Mouse (Mus musculus) heart, embryonic 16.5 days (tissue): ENCODE data around the gene Ddah1. TPM values are rescaled to one million over a fixed set of nuclear protein-coding genes. Genes with fewer than 3 reads are reported as not detected.

ENCODE experiments used
- ATAC-seq: fragments of 200-750 bp; cut with Nextera tagmentation; replicated peaks from 2 replicates; pipeline ENCODE4 v1.8.0; 2017; ENCODE audit warnings: moderate number of reproducible peaks; ENCODE audit not compliant: insufficient read depth, low FRiP score; ENCODE audit errors: extremely low read depth
- H3K27ac ChIP-seq: fragments of 300-500 bp; sonication (generic); 2 replicates; pipeline ENCODE4 v1.5.1; 2014; ENCODE audit warnings: mild to moderate bottlenecking, low read length, control low read depth, moderate library complexity
- H3K27me3 ChIP-seq: fragments of 300-500 bp; sonication (generic); 2 replicates; pipeline ENCODE4 v1.6.1; 2014; ENCODE audit warnings: low read length, mixed read lengths; ENCODE audit not compliant: control insufficient read depth, insufficient read depth
- H3K36me3 ChIP-seq: fragments of 300-500 bp; sonication (generic); 2 replicates; pipeline ENCODE4 v1.6.1; 2014; ENCODE audit not compliant: control insufficient read depth, insufficient read depth
- H3K4me1 ChIP-seq: fragments of 300-500 bp; sonication (generic); 2 replicates; pipeline ENCODE4 v1.6.1; 2014; ENCODE audit warnings: low read length, mixed read lengths; ENCODE audit not compliant: control insufficient read depth, insufficient read depth
- H3K4me2 ChIP-seq: fragments of 300-500 bp; sonication (generic); 2 replicates; pipeline ENCODE4 v1.6.1; 2014; ENCODE audit warnings: low read depth, mild to moderate bottlenecking, control low read depth, low read length
- H3K4me3 ChIP-seq: fragments of 300-500 bp; sonication (generic); 2 replicates; pipeline ENCODE4 v1.5.1; 2014; ENCODE audit warnings: mild to moderate bottlenecking, control low read depth, low read length
- H3K9ac ChIP-seq: fragments of 300-500 bp; sonication (generic); 2 replicates; pipeline ENCODE4 v1.6.1; 2014; ENCODE audit warnings: low read length, control low read depth
- H3K9me3 ChIP-seq: fragments of 300-500 bp; sonication (generic); replicated peaks from 2 replicates; pipeline ENCODE4 v1.6.1; 2016; ENCODE audit warnings: low read length; ENCODE audit not compliant: control insufficient read depth
- WGBS: fragments of 180-500 bp; shearing (Covaris S2); extraction: QIAGEN DNeasy Blood & Tissue Kit; methylation state at CpG from one replicate; pipeline ENCODE4 v1.1.7; 2014; 5-methylcytosine and 5-hydroxymethylcytosine counted together
- polyA plus RNA-seq: library from polyadenylated mRNA; unstranded; fragments of >200 nt; fragmentation: Nextera tagmentation; extraction: Ambion mirVana; gene quantifications from 2 replicates; pipeline ENCODE4 v1.2.1, GENCODE M21; 2015

Gene Ddah1
- polyA plus RNA-seq, 1 experiment from 2014 or later, result 17.4 TPM

- Histone ChIP-seq H3K4me1 (peaks cover 17% of the 10 kb centered on the region), H3K4me2 (peak overlapping the region; percentile 81), H3K9me3 (no peaks in the 10 kb centered on the region), H3K36me3 (peaks cover 2% of the 10 kb centered on the region; the same call in 1 of the 2 replicates), H3K27ac (no peak overlapping the region), H3K27me3 (no peaks in the 10 kb centered on the region), H3K9ac (peak overlapping the region; percentile 94), H3K4me3 (peak overlapping the region; percentile 95)
- WGBS, result 52% methylated on average over 5 of the region's 5 CpGs
- no peak for ATAC-seq
Measured at GRCm38 (mm10) chr3:145925506-145925905, 167.0 kb downstream of the Ddah1 start.

DNA sequence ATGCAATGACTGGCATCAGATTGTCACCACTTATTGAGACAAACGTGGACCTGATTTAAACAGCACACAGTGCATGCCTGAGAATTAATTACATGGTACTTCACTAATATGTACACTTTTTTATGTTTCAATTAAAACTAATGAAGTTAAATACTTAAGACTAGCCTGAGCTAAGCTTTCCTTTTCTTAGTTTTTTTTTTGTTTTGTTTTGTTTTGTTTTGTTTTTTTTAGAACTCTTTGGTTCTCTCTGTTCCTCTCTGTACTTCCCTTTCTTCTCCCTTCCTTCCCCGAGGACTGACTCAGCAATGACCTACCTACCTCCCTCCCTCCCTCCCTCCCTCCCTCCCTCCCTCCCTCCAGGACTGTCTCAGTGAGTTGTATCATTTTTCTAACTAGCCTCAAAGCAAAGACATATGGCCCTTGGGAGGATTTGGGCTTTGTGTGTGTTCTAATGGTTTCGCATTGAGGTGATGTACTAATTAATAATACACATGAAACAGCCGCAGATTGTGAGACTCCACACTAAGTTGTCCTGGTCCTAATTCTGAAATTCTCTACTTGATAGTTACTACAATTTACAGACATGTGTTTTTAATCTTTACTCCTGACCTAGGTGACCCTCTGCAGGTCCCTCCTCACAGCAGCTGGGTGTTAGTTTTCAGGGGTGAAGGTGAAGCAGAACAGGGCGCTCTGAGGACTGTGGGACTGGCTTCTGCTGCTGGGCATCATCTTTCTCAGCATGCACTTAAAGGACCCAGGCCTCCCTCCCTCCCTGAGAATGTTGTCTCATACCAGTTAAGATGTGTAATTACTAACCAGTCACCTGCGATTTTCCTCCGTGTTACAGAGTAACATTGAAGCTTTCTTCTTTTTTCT, 171.3 kb downstream of the Ddah1 start:
- Histone ChIP-seq H3K4me1 (peaks cover 11% of the 10 kb centered on the region), H3K9ac (no peak overlapping the region), H3K9me3 (no peaks in the 10 kb centered on the region), H3K4me2 (no peak overlapping the region), H3K36me3 (peaks cover 21% of the 10 kb centered on the region), H3K27me3 (no peaks in the 10 kb centered on the region), H3K27ac (no peak overlapping the region), H3K4me3 (no peak overlapping the region)
- ATAC-seq, result no peak
- WGBS, result 72% methylated on average over 7 of the region's 7 CpGs

GRCm38 (mm10) chr3:145933845-145934244, 175.4 kb downstream of the Ddah1 start:
- ATAC-seq, result no peak

DNA sequence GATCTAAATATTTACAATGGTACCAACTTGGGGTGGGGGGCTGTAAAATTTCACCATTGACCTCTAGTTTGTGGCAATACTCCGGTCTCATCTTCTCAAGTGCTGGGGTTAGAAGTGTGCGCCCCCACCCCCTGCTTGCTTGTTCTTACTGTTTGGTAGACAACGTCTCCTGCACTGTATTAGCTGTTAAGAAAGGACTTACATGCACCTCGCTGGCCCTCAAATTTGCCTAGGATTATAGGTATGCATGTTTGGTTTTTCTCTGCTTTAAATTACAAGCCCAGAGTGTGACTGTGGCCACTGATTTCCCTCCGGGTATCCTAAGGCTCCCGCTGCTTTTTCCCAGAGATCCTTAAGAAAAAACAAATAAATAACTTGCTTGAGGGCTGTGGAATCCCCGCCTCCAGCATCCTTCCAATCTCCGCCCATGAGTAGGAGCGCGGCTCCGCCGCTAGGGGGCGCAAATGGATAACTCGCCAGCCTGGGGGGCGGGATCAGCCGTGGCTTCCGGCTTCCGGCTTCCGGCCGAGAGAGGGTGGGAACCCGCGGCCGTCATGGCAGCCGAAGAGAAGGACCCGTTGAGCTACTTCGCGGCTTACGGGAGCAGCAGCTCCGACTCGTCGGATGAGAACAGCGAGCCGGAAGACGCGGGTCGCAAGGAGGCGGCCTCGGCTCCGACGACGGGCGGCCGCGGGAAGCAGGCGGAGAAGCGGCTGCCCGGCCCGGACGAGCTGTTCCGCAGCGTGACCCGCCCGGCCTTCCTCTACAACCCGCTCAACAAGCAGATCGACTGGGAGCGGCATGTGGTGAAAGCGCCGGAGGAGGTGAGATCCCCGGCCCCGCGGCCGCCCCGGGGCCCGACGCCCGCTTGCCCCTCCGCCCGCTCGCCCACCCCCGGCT, 179.3 kb downstream of the Ddah1 start, which contains the start of gene 2410004B18Rik:
Gene 2410004B18Rik (plus strand): TSS at position 510 of the 900 bp plus-strand sequence.
- Histone ChIP-seq H3K36me3 (peaks cover 12% of the 10 kb centered on the region), H3K9ac (peak within 1 kb of the TSS; percentile 86), H3K9me3 (no peaks in the 10 kb centered on the region), H3K27ac (peak within 1 kb of the TSS; percentile 77), H3K27me3 (no peaks in the 10 kb centered on the region), H3K4me1 (peaks cover 21% of the 10 kb centered on the region), H3K4me3 (peak within 1 kb of the TSS; percentile 92), H3K4me2 (peak within 1 kb of the TSS; percentile 84)
- 1% methylated on average over 56 of the region's 70 CpGs for WGBS
- peak; percentile 91 for ATAC-seq

More at GRCm38 (mm10) chr3:145933845-145934244, 175.4 kb downstream of the Ddah1 start:
- Histone ChIP-seq H3K9ac (no peak overlapping the region), H3K27ac (no peak overlapping the region), H3K27me3 (no peaks in the 10 kb centered on the region), H3K4me2 (no peak overlapping the region), H3K36me3 (peaks cover 21% of the 10 kb centered on the region), H3K4me3 (no peak overlapping the region), H3K9me3 (no peaks in the 10 kb centered on the region), H3K4me1 (peaks cover 2% of the 10 kb centered on the region)
- 64% methylated on average over 9 of the region's 9 CpGs for WGBS

- Histone ChIP-seq H3K9ac (peak overlapping the region; percentile 86), H3K27me3 (no peaks in the 10 kb centered on the region), H3K36me3 (peaks cover 8% of the 10 kb centered on the region; the same call in 1 of the 2 replicates), H3K9me3 (no peaks in the 10 kb centered on the region), H3K4me3 (peak overlapping the region; percentile 92), H3K27ac (peak overlapping the region; percentile 77; the same call in 1 of the 2 replicates), H3K4me1 (peaks cover 21% of the 10 kb centered on the region), H3K4me2 (peak overlapping the region; percentile 84)
- 16% methylated on average over 49 of the region's 50 CpGs for WGBS
- ATAC-seq, result peak; percentile 10; the same call in 1 of the 2 replicates
Measured at GRCm38 (mm10) chr3:145938405-145939349, 180.2 kb downstream of the Ddah1 start.

DNA sequence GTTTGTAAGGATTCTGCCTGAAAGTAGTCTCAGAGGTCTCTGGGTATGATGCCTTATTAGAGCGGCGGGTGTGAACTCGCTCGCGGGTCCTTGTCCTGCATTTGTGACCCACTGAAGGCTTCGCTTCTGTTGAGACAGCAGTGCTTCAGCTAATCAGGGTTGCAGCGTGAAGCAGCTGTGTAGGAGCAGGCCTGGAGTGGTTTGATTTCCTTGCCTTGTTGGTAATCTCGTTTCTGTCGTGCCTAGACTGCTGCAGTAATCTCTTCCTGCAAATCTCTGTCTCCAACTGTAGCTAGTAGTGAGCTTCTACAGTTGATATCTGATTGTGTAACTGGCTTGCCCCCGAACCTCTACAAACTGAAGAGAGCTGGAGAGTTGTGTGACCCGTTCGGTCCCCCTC, 180.9 kb downstream of the Ddah1 start:
- Histone ChIP-seq H3K9me3 (no peaks in the 10 kb centered on the region), H3K27ac (no peak overlapping the region), H3K36me3 (peaks cover 14% of the 10 kb centered on the region), H3K4me2 (peak overlapping the region; percentile 84), H3K27me3 (no peaks in the 10 kb centered on the region), H3K9ac (0 out of 2 replicates have a peak overlapping the region, but pooled peaks have one; percentile 8), H3K4me3 (peak overlapping the region; percentile 92), H3K4me1 (peaks cover 21% of the 10 kb centered on the region)
- ATAC-seq, result no peak
- WGBS, result 66% methylated on average over 12 of the region's 12 CpGs

DNA sequence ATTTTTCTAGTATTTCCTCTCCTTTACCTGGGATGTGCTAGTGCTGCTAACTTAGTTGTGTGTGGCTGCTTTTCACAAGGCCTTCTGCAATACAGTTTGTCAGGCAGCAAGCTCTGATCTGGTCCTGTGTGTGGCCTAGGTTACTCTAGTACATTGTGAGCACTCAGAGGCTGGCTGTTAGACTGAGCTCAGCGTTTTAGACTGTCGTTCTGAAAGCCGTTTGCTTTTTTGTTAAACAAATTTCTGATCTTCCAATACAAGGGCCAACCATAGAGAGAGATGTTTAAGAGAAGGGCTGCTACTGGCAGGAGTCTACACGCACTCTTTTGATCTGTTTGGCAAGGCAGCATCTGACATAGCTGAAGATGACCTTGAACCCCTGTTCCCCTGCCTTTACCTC, 181.5 kb downstream of the Ddah1 start:
- 71% methylated on average over 4 of the region's 4 CpGs for WGBS
- peaks cover 20% of the 10 kb centered on the region for H3K36me3 ChIP-seq

GRCm38 (mm10) chr3:145941971-145942370, 183.5 kb downstream of the Ddah1 start:
- Histone ChIP-seq H3K9me3 (no peaks in the 10 kb centered on the region), H3K4me3 (no peak overlapping the region), H3K4me2 (no peak overlapping the region), H3K27me3 (no peaks in the 10 kb centered on the region), H3K9ac (no peak overlapping the region), H3K27ac (no peak overlapping the region), H3K4me1 (peaks cover 30% of the 10 kb centered on the region), H3K36me3 (peaks cover 22% of the 10 kb centered on the region)
- 3% methylated on average over 3 of the region's 3 CpGs for WGBS
- no peak for ATAC-seq

More for the DNA sequence above, 181.5 kb downstream of the Ddah1 start:
- no peak overlapping the region; the same call in 1 of the 2 replicates for H3K4me2 ChIP-seq
- H3K4me1 ChIP-seq, result peaks cover 21% of the 10 kb centered on the region
- ATAC-seq, result no peak
- H3K27ac ChIP-seq, result no peak overlapping the region
- no peak overlapping the region for H3K9ac ChIP-seq
- H3K4me3 ChIP-seq, result no peak overlapping the region
- no peaks in the 10 kb centered on the region for H3K9me3 ChIP-seq
- H3K27me3 ChIP-seq, result no peaks in the 10 kb centered on the region
